Mouse (Mus musculus) MEL (cell line): ENCODE measurements around the gene Sv2c. TPM values are rescaled to one million over a fixed set of nuclear protein-coding genes. Genes with fewer than 3 reads are reported as not detected.
"Not testable (repeated sequence)": the region's sequence is repeated elsewhere in the genome, so short reads cannot be mapped to it uniquely, and the experiment has no call there.

Experiments used
- DNase-seq: peaks from one replicate; pipeline ENCODE4 v3.0.0; 2011; ENCODE audit warnings: low read depth, low spot score
- H3K27ac ChIP-seq: 2 replicates; pipeline ENCODE4 v1.5.1; 2012; ENCODE audit warnings: low read depth, mild to moderate bottlenecking, control low read depth, low read length, moderate library complexity; ENCODE audit not compliant: control insufficient read depth
- H3K27me3 ChIP-seq, 2 experiments: fragments of 150-350 bp in 1 of 2; sonication (generic) in 1 of 2; 2 replicates each; pipeline ENCODE4 v1.6.1; 2012; ENCODE audit warnings: low read length in 2 of 2, mild to moderate bottlenecking in 2 of 2, improper control_type of control experiment in 1 of 2, moderate library complexity in 1 of 2; ENCODE audit not compliant: insufficient read depth in 2 of 2, control insufficient read depth in 1 of 2
- H3K36me3 ChIP-seq, 2 experiments: 2 replicates each; pipeline ENCODE4 v1.6.1; 2012 to 2014; ENCODE audit warnings: low read length in 2 of 2, improper control_type of control experiment in 1 of 2, inconsistent platforms in 1 of 2, mild to moderate bottlenecking in 1 of 2; ENCODE audit not compliant: insufficient read depth in 2 of 2, control insufficient read depth in 1 of 2
- H3K4me1 ChIP-seq, 2 experiments: fragments of 150-350 bp in 1 of 2; sonication (generic) in 1 of 2; 2 replicates each; pipeline ENCODE4 v1.6.1; 2012; ENCODE audit warnings: low read length in 2 of 2, improper control_type of control experiment in 1 of 2, mild to moderate bottlenecking in 1 of 2; ENCODE audit not compliant: insufficient read depth in 2 of 2, control insufficient read depth in 1 of 2
- H3K4me3 ChIP-seq, 2 experiments: fragments of 150-350 bp in 1 of 2; sonication (generic) in 1 of 2; 2 replicates each; pipeline ENCODE4 v1.5.1; 2012; ENCODE audit warnings: low read depth in 2 of 2, low read length in 2 of 2, mild to moderate bottlenecking in 2 of 2, moderate library complexity in 2 of 2, control low read depth in 1 of 2, improper control_type of control experiment in 1 of 2; ENCODE audit not compliant: control insufficient read depth in 1 of 2, insufficient read depth in 1 of 2
- H3K79me2 ChIP-seq: 2 replicates; pipeline ENCODE4 v1.6.1; 2012; ENCODE audit warnings: mild to moderate bottlenecking, low read length, moderate library complexity; ENCODE audit not compliant: control insufficient read depth, poor library complexity, insufficient read depth
- H3K9ac ChIP-seq: 2 replicates; pipeline ENCODE4 v1.6.1; 2012; ENCODE audit warnings: low read depth, mild to moderate bottlenecking, control low read depth, low read length, moderate library complexity; ENCODE audit not compliant: control insufficient read depth, poor library complexity, severe bottlenecking
- H3K9me3 ChIP-seq: fragments of 150-350 bp; sonication (generic); replicated peaks from 2 replicates; pipeline ENCODE4 v1.6.1; 2012; ENCODE audit warnings: mild to moderate bottlenecking, low read length, improper control_type of control experiment, moderate library complexity; ENCODE audit not compliant: insufficient read depth
- EP300 ChIP-seq, 2 experiments: IDR thresholded peaks; 2 replicates each; pipeline ENCODE4 v1.6.1; 2011; ENCODE audit warnings: improper control_type of control experiment in 2 of 2, low read length in 2 of 2, low read depth in 1 of 2, mild to moderate bottlenecking in 1 of 2
- GATA1 ChIP-seq: IDR thresholded peaks from 2 replicates; pipeline ENCODE4 v1.6.1; 2011; ENCODE audit warnings: low read depth, low read length, improper control_type of control experiment
- MYC ChIP-seq: IDR thresholded peaks from 2 replicates; pipeline ENCODE4 v1.6.1; 2011; ENCODE audit warnings: low read depth, mild to moderate bottlenecking, low read length, improper control_type of control experiment, moderate library complexity
- TCF12 ChIP-seq: IDR thresholded peaks from 2 replicates; pipeline ENCODE4 v1.6.1; 2014; ENCODE audit warnings: low read depth, mild to moderate bottlenecking, inconsistent platforms, low read length, improper control_type of control experiment, moderate library complexity
- USF2 ChIP-seq, 2 experiments: IDR thresholded peaks; 2 replicates each; pipeline ENCODE4 v1.6.1; 2011 to 2012; ENCODE audit warnings: improper control_type of control experiment in 2 of 2, low read length in 2 of 2, borderline replicate concordance in 1 of 2, inconsistent platforms in 1 of 2, low read depth in 1 of 2, mild to moderate bottlenecking in 1 of 2; ENCODE audit not compliant: insufficient read depth in 1 of 2
- polyA plus RNA-seq, 2 experiments: library from polyadenylated mRNA; stranded (reverse) in 1 of 2; unstranded in 1 of 2; fragments of >175 nt in 1 of 2; fragments of >200 nt in 1 of 2; gene quantifications; 2 replicates each; pipeline versions ENCODE4 v1.2.1 to v1.2.4; 2012; ENCODE audit warnings: low replicate concordance in 2 of 2, low read depth in 1 of 2; ENCODE audit not compliant: insufficient read length in 2 of 2, insufficient read depth in 1 of 2, missing spikeins in 1 of 2
- total RNA-seq: library from RNA; depleted of rRNA; stranded (reverse); fragments of 300-350 nt; gene quantifications from 2 replicates; pipeline ENCODE4 v1.2.3, GENCODE M21; 2012

Sv2c gene
- total and polyA plus RNA-seq, 3 experiments, result 0.01 TPM; not detected in 2

- Histone ChIP-seq H3K4me1 (no peaks in the 10 kb centered on the region), H3K27ac (no peak overlapping the region), H3K27me3 (no peaks in the 10 kb centered on the region), H3K9ac (no peak overlapping the region), H3K79me2 (no peaks in the 10 kb centered on the region), H3K4me3 (no peak overlapping the region), H3K9me3 (no peaks in the 10 kb centered on the region), H3K36me3 (no peaks in the 10 kb centered on the region)
- no peak for DNase-seq
- TF ChIP-seq GATA1 (no peak), USF2 (IDR thresholded peaks at IDR 0.05; ENCODE audit: borderline replicate concordance in 1 of 2, insufficient read depth in 1 of 2, low read depth in 1 of 2, low read length in 2 of 2) (no peak)
These were observed 41.4 kb downstream of the Sv2c start for GRCm38 (mm10) chr13:96090929-96091328.

DNA sequence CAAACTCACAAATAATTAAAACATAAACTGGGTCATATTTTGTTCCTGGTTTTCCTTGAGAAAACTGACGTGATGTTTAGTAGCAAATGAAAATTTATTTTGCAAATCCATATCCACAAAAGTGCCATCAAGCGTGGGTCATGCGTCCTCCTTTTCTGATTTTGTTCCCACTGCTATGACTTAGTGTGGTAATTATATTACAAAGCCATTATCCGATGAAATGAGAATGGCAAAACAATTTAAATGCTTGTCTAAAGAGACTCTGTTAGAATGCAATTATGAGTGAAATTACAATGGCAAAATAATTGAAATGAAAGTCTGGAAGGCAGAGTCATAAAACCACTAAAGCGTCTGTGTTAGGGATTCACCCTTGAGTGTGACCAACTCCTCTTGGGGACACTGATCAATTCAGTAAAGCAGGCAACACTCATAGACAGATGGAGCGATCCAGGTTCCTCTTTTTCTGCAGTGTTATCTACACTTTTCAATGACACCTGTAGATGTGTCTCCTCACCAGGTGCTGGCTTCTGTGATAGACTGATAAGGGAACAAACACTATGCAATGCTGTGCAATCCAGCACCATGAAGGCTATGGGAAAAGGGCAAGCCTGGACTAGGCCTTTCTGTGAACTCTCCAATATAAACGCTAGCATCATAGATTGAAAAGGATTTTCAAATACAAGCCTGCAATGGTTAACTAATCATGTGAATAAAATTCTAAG lies 46.6 kb downstream of the Sv2c start:
- no peak overlapping the region for H3K4me3 ChIP-seq
- H3K4me1 ChIP-seq, result no peaks in the 10 kb centered on the region
- no peaks in the 10 kb centered on the region for H3K79me2 ChIP-seq
- TF ChIP-seq TCF12 (peak; percentile 39; the same call in 1 of the 2 replicates), EP300 (IDR thresholded peaks at IDR 0.05; ENCODE audit: low read depth in 1 of 2, low read length in 2 of 2) (peak in 1 of 2 experiments; percentile 34; a peak in 2 of 4 replicates), MYC (no peak)
- TF ChIP-seq, all 39 proteins: peak for 2
- Histone ChIP-seq H3K9ac (no peak overlapping the region), H3K27ac (no peak overlapping the region), H3K36me3 (no peaks in the 10 kb centered on the region), H3K9me3 (no peaks in the 10 kb centered on the region), H3K27me3 (no peaks in the 10 kb centered on the region)
- peak; percentile 7 for DNase-seq

DNA sequence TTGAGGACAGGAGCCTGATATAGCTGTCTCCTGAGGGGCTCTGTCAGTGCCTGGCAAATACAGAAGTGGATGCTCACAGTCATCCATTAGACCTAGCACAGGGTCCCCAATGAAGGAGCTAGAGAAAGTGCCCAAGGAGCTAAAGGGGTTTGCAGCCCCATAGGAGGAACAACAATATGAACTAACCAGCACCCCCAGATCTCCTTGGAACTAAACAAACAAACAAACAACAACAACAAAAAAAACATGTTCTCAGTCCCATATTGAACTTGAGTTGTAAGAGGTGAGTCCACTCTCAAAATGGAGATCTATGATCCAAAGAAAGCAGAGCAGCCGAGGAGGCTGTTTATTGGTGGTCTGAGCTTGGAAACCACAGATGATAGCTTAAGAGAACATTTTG lies 50.6 kb downstream of the Sv2c start, which contains the start of gene Gm17190:
TSS of gene Gm17190 (plus strand) at position 301 of the 400 bp plus-strand sequence.
- not testable (repeated sequence) for H3K9ac ChIP-seq, H3K4me1 ChIP-seq, H3K4me3 ChIP-seq, DNase-seq, H3K9me3 ChIP-seq, H3K79me2 ChIP-seq, H3K27ac ChIP-seq, H3K27me3 ChIP-seq, H3K36me3 ChIP-seq

- not testable (repeated sequence) for H3K9ac ChIP-seq, H3K27me3 ChIP-seq, H3K4me3 ChIP-seq, H3K9me3 ChIP-seq, H3K36me3 ChIP-seq, H3K4me1 ChIP-seq, DNase-seq, H3K27ac ChIP-seq, H3K79me2 ChIP-seq
These were observed 51.1 kb downstream of the Sv2c start, which contains the start of gene Gm20075 for GRCm38 (mm10) chr13:96081276-96081675. TSS of gene Gm20075 (minus strand) at chr13:96081376.
